Mouse (Mus musculus): Measurements from ENCODE around the gene Camk2b. TPM values are rescaled to one million over a fixed set of nuclear protein-coding genes. Genes with fewer than 3 reads are reported as not detected.

Gene Camk2b
- polyA plus RNA-seq, 1 experiment from 2014 or later = 2.7 TPM

DNA sequence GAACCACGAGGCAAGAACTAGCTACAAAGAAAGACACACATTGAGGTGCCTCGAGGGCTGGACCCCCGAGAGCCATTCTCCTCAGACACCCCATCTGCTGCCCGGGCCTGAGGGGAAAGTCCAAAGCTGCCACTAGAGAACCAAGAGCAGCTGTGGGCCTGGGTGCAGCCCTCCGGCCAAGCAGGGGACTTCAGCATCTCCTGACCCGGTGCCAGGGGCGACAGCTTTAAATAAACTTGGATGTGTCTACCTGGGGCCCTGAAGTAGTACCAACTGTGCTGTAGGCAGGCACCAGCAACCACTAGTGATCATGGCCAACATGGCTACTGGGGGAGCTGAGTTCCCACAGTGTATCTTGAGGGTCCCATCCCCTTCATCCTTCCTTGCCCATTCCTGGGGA is 3.1 kb downstream of the Camk2b start:
- Histone ChIP-seq H3K36me3 (ENCODE audit: control insufficient read depth, insufficient read depth, low read length) (no peaks in the 10 kb centered on the region), H3K4me1 (ENCODE audit: control insufficient read depth, insufficient read depth, low read length) (peaks cover 15% of the 10 kb centered on the region; the same call in 1 of the 2 replicates), H3K9ac (ENCODE audit: low read depth, low read length) (no peak overlapping the region), H3K27me3 (ENCODE audit: control insufficient read depth, insufficient read depth, low read length) (peaks cover 71% of the 10 kb centered on the region), H3K27ac (ENCODE audit: low read depth, low read length) (no peak overlapping the region), H3K4me2 (no peak overlapping the region), H3K4me3 (ENCODE audit: low read depth, low read length) (no peak overlapping the region), H3K9me3 (replicated peaks; ENCODE audit: control insufficient read depth, low read length) (no peaks in the 10 kb centered on the region)
- ATAC-seq (replicated peaks; ENCODE audit: insufficient number of reproducible peaks, low FRiP score, low TSS enrichment) = no peak
- 80% methylated on average over 7 of the region's 7 CpGs for WGBS (ENCODE audit: insufficient replicate concordance)

DNA sequence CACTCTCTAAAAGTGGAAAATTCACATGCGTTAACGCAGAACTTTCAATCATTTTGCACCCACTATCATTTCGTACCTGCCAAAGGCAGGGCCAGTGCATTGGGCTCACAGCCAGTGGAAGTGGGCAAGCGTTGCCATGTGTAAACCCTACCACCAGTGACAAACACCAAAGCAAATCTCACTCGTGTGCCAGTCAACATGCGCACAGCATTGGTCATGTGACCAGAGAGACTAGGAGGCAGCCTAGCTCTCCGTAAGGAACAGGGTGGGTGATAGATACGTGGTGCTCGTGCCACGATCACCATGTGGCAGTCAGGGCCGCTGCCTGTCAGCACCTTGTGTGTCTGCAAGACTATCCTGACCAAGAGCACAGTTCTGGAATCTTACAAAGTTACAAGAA is 3.8 kb downstream of the Camk2b start:
- peaks cover 64% of the 10 kb centered on the region for H3K27me3 ChIP-seq (ENCODE audit: control insufficient read depth, insufficient read depth, low read length)
- 83% methylated on average over 11 of the region's 11 CpGs for WGBS (ENCODE audit: insufficient replicate concordance)

DNA sequence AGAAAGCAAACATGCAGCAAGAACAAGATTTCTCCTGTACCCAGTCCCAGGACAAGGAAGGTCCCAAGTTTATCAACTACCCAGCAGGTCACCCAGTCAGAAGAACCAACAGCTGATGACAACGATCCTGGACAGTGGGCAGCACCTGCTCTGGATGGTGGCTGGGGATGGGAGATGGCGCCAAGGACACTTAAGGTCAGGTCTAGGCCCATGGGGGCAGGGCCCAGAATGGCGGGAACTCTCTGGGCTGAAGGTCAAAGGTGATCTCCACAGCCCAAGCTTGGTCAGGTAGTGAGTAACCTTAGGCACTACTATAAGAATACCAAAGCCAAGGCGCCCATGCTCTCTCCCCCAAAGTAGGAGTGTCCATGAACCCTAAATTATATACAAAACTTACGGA is 4.3 kb downstream of the Camk2b start:
- no peak for ATAC-seq (replicated peaks; ENCODE audit: insufficient number of reproducible peaks, low FRiP score, low TSS enrichment)
- no peak overlapping the region for H3K4me3 ChIP-seq (ENCODE audit: low read depth, low read length)
- peaks cover 60% of the 10 kb centered on the region for H3K27me3 ChIP-seq (ENCODE audit: control insufficient read depth, insufficient read depth, low read length)
- H3K9ac ChIP-seq (ENCODE audit: low read depth, low read length) = no peak overlapping the region
- H3K4me2 ChIP-seq = no peak overlapping the region
- H3K4me1 ChIP-seq (ENCODE audit: control insufficient read depth, insufficient read depth, low read length) = peaks cover 15% of the 10 kb centered on the region; the same call in 1 of the 2 replicates
- whole genome bisulfite sequencing (ENCODE audit: insufficient replicate concordance) = 80% methylated on average over 5 of the region's 5 CpGs
- no peaks in the 10 kb centered on the region for H3K36me3 ChIP-seq (ENCODE audit: control insufficient read depth, insufficient read depth, low read length)
- no peaks in the 10 kb centered on the region for H3K9me3 ChIP-seq (replicated peaks; ENCODE audit: control insufficient read depth, low read length)
- H3K27ac ChIP-seq (ENCODE audit: low read depth, low read length) = no peak overlapping the region

More for the DNA sequence above, 3.8 kb downstream of the Camk2b start:
- Histone ChIP-seq H3K36me3 (ENCODE audit: control insufficient read depth, insufficient read depth, low read length) (no peaks in the 10 kb centered on the region), H3K9ac (ENCODE audit: low read depth, low read length) (no peak overlapping the region), H3K4me1 (ENCODE audit: control insufficient read depth, insufficient read depth, low read length) (peaks cover 15% of the 10 kb centered on the region; the same call in 1 of the 2 replicates), H3K9me3 (replicated peaks; ENCODE audit: control insufficient read depth, low read length) (no peaks in the 10 kb centered on the region), H3K4me2 (no peak overlapping the region), H3K27ac (ENCODE audit: low read depth, low read length) (no peak overlapping the region), H3K4me3 (ENCODE audit: low read depth, low read length) (no peak overlapping the region)
- no peak for ATAC-seq (replicated peaks; ENCODE audit: insufficient number of reproducible peaks, low FRiP score, low TSS enrichment)

DNA sequence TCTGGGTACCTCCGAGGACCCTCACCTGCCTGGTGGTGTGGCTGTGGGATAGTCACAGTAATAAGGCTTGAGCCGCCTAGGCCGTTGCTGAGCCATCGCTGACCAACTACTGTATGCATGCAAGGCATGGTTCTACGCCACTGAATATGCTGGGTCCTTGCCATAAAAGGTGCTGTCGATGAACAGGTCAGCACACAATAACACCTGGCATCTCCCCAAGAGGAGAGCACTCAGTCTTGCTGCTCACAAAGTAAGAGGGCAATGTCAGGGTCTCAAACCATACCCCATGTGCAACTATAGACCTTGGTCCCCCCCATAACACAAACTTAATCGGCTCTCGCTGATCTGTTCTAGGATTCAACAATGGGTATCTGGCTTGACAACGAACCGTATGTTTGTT is 7.0 kb downstream of the Camk2b start:
- Histone ChIP-seq H3K27ac (ENCODE audit: low read depth, low read length) (no peak overlapping the region), H3K4me2 (no peak overlapping the region), H3K36me3 (ENCODE audit: control insufficient read depth, insufficient read depth, low read length) (no peaks in the 10 kb centered on the region), H3K4me1 (ENCODE audit: control insufficient read depth, insufficient read depth, low read length) (peaks cover 4% of the 10 kb centered on the region; the same call in 1 of the 2 replicates), H3K9ac (ENCODE audit: low read depth, low read length) (no peak overlapping the region), H3K4me3 (ENCODE audit: low read depth, low read length) (no peak overlapping the region), H3K9me3 (replicated peaks; ENCODE audit: control insufficient read depth, low read length) (no peaks in the 10 kb centered on the region), H3K27me3 (ENCODE audit: control insufficient read depth, insufficient read depth, low read length) (peaks cover 32% of the 10 kb centered on the region)
- no peak for ATAC-seq (replicated peaks; ENCODE audit: insufficient number of reproducible peaks, low FRiP score, low TSS enrichment)
- 87% methylated on average over 10 of the region's 10 CpGs for WGBS (ENCODE audit: insufficient replicate concordance)

DNA sequence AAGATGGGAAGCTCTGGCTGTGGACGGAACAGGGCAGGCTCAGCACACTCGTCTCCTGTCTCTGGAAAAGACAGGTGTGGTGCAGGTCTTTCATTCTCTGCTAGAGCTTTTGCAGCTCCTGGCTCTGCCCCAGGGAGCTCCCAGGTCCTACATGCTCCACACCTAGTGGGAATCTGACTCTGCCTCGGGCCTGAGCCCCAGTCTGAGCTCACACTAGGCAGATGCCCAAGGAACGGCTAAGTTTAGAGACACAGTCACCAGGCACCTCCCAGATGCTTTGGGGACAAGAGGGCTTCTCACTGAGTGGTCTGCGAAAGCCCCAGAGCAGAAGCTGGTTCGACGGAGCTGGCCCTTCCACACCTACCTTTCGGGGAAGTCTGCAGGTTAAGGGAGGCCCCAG is 12.8 kb downstream of the Camk2b start:
- H3K27me3 ChIP-seq (ENCODE audit: control insufficient read depth, insufficient read depth, low read length) = no peaks in the 10 kb centered on the region
- no peaks in the 10 kb centered on the region for H3K4me1 ChIP-seq (ENCODE audit: control insufficient read depth, insufficient read depth, low read length)
- no peaks in the 10 kb centered on the region for H3K36me3 ChIP-seq (ENCODE audit: control insufficient read depth, insufficient read depth, low read length)
- no peaks in the 10 kb centered on the region for H3K9me3 ChIP-seq (replicated peaks; ENCODE audit: control insufficient read depth, low read length)
- ATAC-seq (replicated peaks; ENCODE audit: insufficient number of reproducible peaks, low FRiP score, low TSS enrichment) = no peak
- WGBS (ENCODE audit: insufficient replicate concordance) = 67% methylated on average over 8 of the region's 8 CpGs
- no peak overlapping the region for H3K9ac ChIP-seq (ENCODE audit: low read depth, low read length)
- H3K4me2 ChIP-seq = no peak overlapping the region
- H3K4me3 ChIP-seq (ENCODE audit: low read depth, low read length) = no peak overlapping the region
- H3K27ac ChIP-seq (ENCODE audit: low read depth, low read length) = no peak overlapping the region

DNA sequence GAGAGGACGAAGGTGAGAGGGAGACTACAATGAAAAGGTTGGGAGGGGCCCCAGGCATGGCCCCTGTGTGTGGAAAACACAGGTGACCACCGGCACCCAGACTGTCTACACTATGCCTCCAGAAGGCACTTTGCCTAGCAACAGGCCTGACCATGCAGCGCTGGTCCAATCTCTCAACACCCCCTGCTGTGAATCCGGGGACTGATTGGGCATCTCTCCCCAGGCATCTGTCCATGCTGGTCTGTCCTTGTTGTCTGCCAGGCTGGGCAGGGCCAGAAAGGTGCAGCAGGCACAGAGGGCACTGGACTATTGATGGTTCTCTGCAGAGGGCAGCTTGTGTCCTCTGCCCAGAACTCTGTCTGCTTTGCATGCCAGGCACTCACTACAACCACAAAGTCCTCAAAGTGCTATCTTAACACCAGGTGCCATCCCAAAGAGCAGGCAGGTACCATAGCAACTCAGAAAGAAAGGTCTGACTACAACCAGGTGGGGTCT is 16.0 kb downstream of the Camk2b start:
- WGBS (ENCODE audit: insufficient replicate concordance) = 73% methylated on average over 4 of the region's 4 CpGs
- Histone ChIP-seq H3K36me3 (ENCODE audit: control insufficient read depth, insufficient read depth, low read length) (no peaks in the 10 kb centered on the region), H3K9me3 (replicated peaks; ENCODE audit: control insufficient read depth, low read length) (no peaks in the 10 kb centered on the region), H3K27ac (ENCODE audit: low read depth, low read length) (no peak overlapping the region), H3K4me3 (ENCODE audit: low read depth, low read length) (no peak overlapping the region), H3K4me2 (no peak overlapping the region), H3K9ac (ENCODE audit: low read depth, low read length) (no peak overlapping the region), H3K4me1 (ENCODE audit: control insufficient read depth, insufficient read depth, low read length) (no peaks in the 10 kb centered on the region), H3K27me3 (ENCODE audit: control insufficient read depth, insufficient read depth, low read length) (no peaks in the 10 kb centered on the region)
- ATAC-seq (replicated peaks; ENCODE audit: insufficient number of reproducible peaks, low FRiP score, low TSS enrichment) = no peak

DNA sequence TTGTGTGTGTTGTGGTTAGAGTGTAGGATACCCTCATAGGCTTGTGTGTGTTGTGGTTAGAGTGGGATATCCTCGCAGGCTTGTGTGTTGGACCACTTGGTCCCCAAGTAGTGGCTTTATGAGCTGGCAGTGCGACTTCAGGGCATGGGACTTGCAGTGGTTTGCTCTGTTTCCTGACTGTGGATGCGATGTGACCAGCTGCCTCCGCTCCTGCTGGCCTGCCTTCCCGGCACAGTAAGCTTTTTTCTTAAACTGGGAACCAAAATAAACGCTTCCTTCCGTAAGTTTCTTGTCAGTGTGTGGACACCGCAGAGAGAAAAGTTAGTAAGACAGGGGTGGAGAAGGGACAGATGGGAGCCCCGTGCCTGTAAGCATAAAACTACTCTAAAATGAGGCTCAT is 18.0 kb downstream of the Camk2b start:
- WGBS (ENCODE audit: insufficient replicate concordance) = 73% methylated on average over 9 of the region's 9 CpGs
- no peak for ATAC-seq (replicated peaks; ENCODE audit: insufficient number of reproducible peaks, low FRiP score, low TSS enrichment)

DNA sequence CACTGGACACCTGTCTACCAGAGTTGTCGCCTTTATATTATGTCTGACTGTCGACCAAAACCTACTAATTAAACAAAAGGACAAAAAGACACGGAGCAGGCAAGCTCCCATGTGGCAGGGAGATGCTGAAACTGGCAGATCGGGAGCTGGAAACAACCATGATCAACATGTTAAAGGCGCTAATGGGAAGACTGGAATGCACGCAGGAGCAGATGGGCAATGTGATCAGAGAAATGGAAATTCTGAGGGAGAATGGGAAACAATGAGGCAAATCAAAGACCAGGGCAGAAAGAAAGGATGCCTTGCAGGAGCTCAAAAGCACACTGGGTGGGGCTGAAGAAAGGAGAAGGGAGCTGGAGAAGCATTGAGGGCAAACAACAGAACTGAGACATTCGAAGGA is 27.2 kb downstream of the Camk2b start:
- Histone ChIP-seq H3K4me1 (ENCODE audit: control insufficient read depth, insufficient read depth, low read length) (no peaks in the 10 kb centered on the region), H3K36me3 (ENCODE audit: control insufficient read depth, insufficient read depth, low read length) (no peaks in the 10 kb centered on the region), H3K9me3 (replicated peaks; ENCODE audit: control insufficient read depth, low read length) (no peaks in the 10 kb centered on the region), H3K27me3 (ENCODE audit: control insufficient read depth, insufficient read depth, low read length) (no peaks in the 10 kb centered on the region), H3K27ac (ENCODE audit: low read depth, low read length) (no peak overlapping the region), H3K4me3 (ENCODE audit: low read depth, low read length) (no peak overlapping the region), H3K9ac (ENCODE audit: low read depth, low read length) (no peak overlapping the region), H3K4me2 (no peak overlapping the region)
- 69% methylated on average over 7 of the region's 7 CpGs for WGBS (ENCODE audit: insufficient replicate concordance)
- ATAC-seq (replicated peaks; ENCODE audit: insufficient number of reproducible peaks, low FRiP score, low TSS enrichment) = no peak

More for the DNA sequence above, 18.0 kb downstream of the Camk2b start:
- Histone ChIP-seq H3K4me1 (ENCODE audit: control insufficient read depth, insufficient read depth, low read length) (no peaks in the 10 kb centered on the region), H3K36me3 (ENCODE audit: control insufficient read depth, insufficient read depth, low read length) (no peaks in the 10 kb centered on the region), H3K4me3 (ENCODE audit: low read depth, low read length) (no peak overlapping the region), H3K27me3 (ENCODE audit: control insufficient read depth, insufficient read depth, low read length) (no peaks in the 10 kb centered on the region), H3K9ac (ENCODE audit: low read depth, low read length) (no peak overlapping the region), H3K9me3 (replicated peaks; ENCODE audit: control insufficient read depth, low read length) (no peaks in the 10 kb centered on the region), H3K27ac (ENCODE audit: low read depth, low read length) (no peak overlapping the region), H3K4me2 (no peak overlapping the region)

DNA sequence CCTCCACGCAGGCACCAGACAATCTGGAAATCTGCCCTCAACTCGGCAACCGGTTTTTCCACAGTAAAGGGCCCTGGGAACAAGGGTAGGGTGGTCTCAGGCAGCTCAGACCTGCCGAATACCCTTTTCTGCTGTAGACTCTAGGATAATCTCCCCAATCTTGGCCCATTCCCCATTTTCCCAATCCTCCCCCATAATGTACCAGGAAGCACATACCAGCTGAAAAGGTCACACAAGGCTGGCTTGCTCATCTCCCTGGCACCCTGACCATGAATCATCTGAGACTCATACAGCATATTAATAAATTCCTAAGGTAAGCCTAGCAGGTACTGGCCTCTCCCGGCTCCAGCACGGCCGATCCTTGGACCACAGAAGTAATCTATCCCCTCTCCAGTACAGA is 28.5 kb downstream of the Camk2b start:
- Histone ChIP-seq H3K9me3 (replicated peaks; ENCODE audit: control insufficient read depth, low read length) (no peaks in the 10 kb centered on the region), H3K36me3 (ENCODE audit: control insufficient read depth, insufficient read depth, low read length) (no peaks in the 10 kb centered on the region), H3K4me3 (ENCODE audit: low read depth, low read length) (no peak overlapping the region), H3K27me3 (ENCODE audit: control insufficient read depth, insufficient read depth, low read length) (no peaks in the 10 kb centered on the region), H3K4me1 (ENCODE audit: control insufficient read depth, insufficient read depth, low read length) (no peaks in the 10 kb centered on the region), H3K9ac (ENCODE audit: low read depth, low read length) (no peak overlapping the region), H3K4me2 (no peak overlapping the region), H3K27ac (ENCODE audit: low read depth, low read length) (no peak overlapping the region)
- WGBS (ENCODE audit: insufficient replicate concordance) = 87% methylated on average over 7 of the region's 7 CpGs
- ATAC-seq (replicated peaks; ENCODE audit: insufficient number of reproducible peaks, low FRiP score, low TSS enrichment) = no peak

Data from heart, embryonic 11.5 days (tissue).